ENCODE assay signal across 8 mouse cellular contexts in genomic region chr6:83125331-83125730, GRCm38 (mm10). TPM values are rescaled to one million over a fixed set of nuclear protein-coding genes. Genes with fewer than 3 reads are reported as not detected.
DNase-seq lines count a peak whose midpoint lies in the region; ATAC-seq and TF ChIP-seq lines count a peak whose summit lies in the region.

TSS of gene Ino80b (minus strand) at chr6:83125431.

- H3K27me3 ChIP-seq in forebrain, postnatal 0 days (ENCODE audit: insufficient read depth, low read length), result no peaks in the 10 kb centered on the region
- H3K27me3 ChIP-seq in intestine, embryonic 15.5 days (replicated peaks), result no peaks in the 10 kb centered on the region

- TF ChIP-seq CTCF in forebrain, postnatal 0 days (IDR thresholded peaks at IDR 0.05; ENCODE audit: low read depth), result no peak

- H3K4me1 ChIP-seq in ES-E14 (ENCODE audit: control insufficient read depth in 2 of 2, insufficient read depth in 2 of 2, low read length in 2 of 2, poor library complexity in 1 of 2), result peaks cover 0 to 3% of the 10 kb centered on the region in 2 experiments; a peak in 2 of 4 replicates
- peaks cover 18% of the 10 kb centered on the region for H3K4me1 ChIP-seq in forebrain, postnatal 0 days (ENCODE audit: insufficient read depth)
- H3K4me1 ChIP-seq in intestine, embryonic 15.5 days (replicated peaks), result peaks cover 25% of the 10 kb centered on the region

- no peaks in the 10 kb centered on the region for H3K9me3 ChIP-seq in ES-E14 (ENCODE audit: control insufficient read depth, insufficient read depth, low read depth, low read length)
- no peaks in the 10 kb centered on the region for H3K9me3 ChIP-seq in forebrain, postnatal 0 days (ENCODE audit: low read length)
- H3K9me3 ChIP-seq in intestine, embryonic 15.5 days, result no peaks in the 10 kb centered on the region

- H3K27ac ChIP-seq in ES-E14 (ENCODE audit: insufficient read depth, low read depth, low read length, poor library complexity, severe bottlenecking), result no peak within 1 kb of the TSS
- H3K27ac ChIP-seq in forebrain, postnatal 0 days (ENCODE audit: low read depth, low read length), result no peak within 1 kb of the TSS
- H3K27ac ChIP-seq in intestine, embryonic 15.5 days, result no peak within 1 kb of the TSS

- WGBS in forebrain, postnatal 0 days, result 23% methylated on average over 5 of the region's 5 CpGs
- WGBS in intestine, embryonic 15.5 days, result 18% methylated on average over 5 of the region's 5 CpGs

- no peak for DNase-seq in gastrocnemius, adult 18-20 months (ENCODE audit: low spot score)
- DNase-seq in gastrocnemius, postnatal 25 days, result no peak
- no peak for DNase-seq in ES-E14 (ENCODE audit: low read depth, low spot score)
- no peak for DNase-seq in forebrain, postnatal 0 days
- DNase-seq in kidney, postnatal 25 days, result no peak

- peak within 1 kb of the TSS; percentile 91 to 94 for H3K4me3 ChIP-seq in ES-E14 (ENCODE audit: insufficient read depth in 1 of 2, low read depth in 1 of 2, low read length in 2 of 2, poor library complexity in 1 of 2, severe bottlenecking in 1 of 2)
- peak within 1 kb of the TSS; percentile 63 for H3K4me3 ChIP-seq in forebrain, postnatal 0 days (ENCODE audit: low read depth, low read length)
- peak within 1 kb of the TSS; percentile 72 for H3K4me3 ChIP-seq in intestine, embryonic 15.5 days (replicated peaks)

- no peaks in the 10 kb centered on the region for H3K36me3 ChIP-seq in ES-E14 (ENCODE audit: control insufficient read depth, insufficient read depth, low read length, poor library complexity, severe bottlenecking)
- no peaks in the 10 kb centered on the region for H3K36me3 ChIP-seq in forebrain, postnatal 0 days (ENCODE audit: insufficient read depth)
- H3K36me3 ChIP-seq in intestine, embryonic 15.5 days, result no peaks in the 10 kb centered on the region

- in situ Hi-C loops in ES-E14 (cut with MboI; ENCODE audit: low sequenced_read_pairs in 2 of 2, unreplicated experiment in 2 of 2), result no loop called here

- peak within 1 kb of the TSS; percentile 93 for H3K4me2 ChIP-seq in forebrain, postnatal 0 days (ENCODE audit: low read depth)
- peak within 1 kb of the TSS; percentile 89 for H3K4me2 ChIP-seq in intestine, embryonic 15.5 days (replicated peaks)

- H3K9ac ChIP-seq in ES-E14 (ENCODE audit: insufficient read depth, low read depth, low read length, poor library complexity, severe bottlenecking), result peak within 1 kb of the TSS; percentile 89
- peak within 1 kb of the TSS; percentile 48 for H3K9ac ChIP-seq in forebrain, postnatal 0 days
- H3K9ac ChIP-seq in intestine, embryonic 15.5 days, result peak within 1 kb of the TSS; percentile 71

- ATAC-seq in forebrain, postnatal 0 days, result no peak
- ATAC-seq in intestine, embryonic 15.5 days, result no peak
- ATAC-seq in megakaryocyte-erythroid progenitor cell, adult 5-6 weeks (replicated peaks; ENCODE audit: low FRiP score, low TSS enrichment, poor library complexity, severe bottlenecking), result no peak
- no peak for ATAC-seq in inflammation-experienced regulatory T-cells, adult 6 months

TF ChIP-seq in ES-E14, 5 proteins besides CTCF, POLR2A, EP300 and RAD21:
- TF ChIP-seq HCFC1 (IDR thresholded peaks at IDR 0.05; ENCODE audit: borderline replicate concordance, insufficient read depth, low read length) (no peak), MAFK (IDR thresholded peaks at IDR 0.05; ENCODE audit: insufficient read depth, low read depth, low read length) (no peak), ZNF384 (IDR thresholded peaks at IDR 0.05; ENCODE audit: low read depth, low read length) (no peak)

RNA-seq across cellular contexts. Expression of gene Ino80b, which starts in this region (rescaled TPM):
- total RNA-seq in gastrocnemius, adult 18-20 months (2021), result 10 to 100 TPM; 15.6 to 15.7 TPM
- total RNA-seq in gastrocnemius, postnatal 25 days (2021), result 10 to 100 TPM in 1 of 2 experiments, 1 to 10 TPM in 1; 4.8 to 14.0 TPM
- 19.2 and 21.2 TPM in 2 replicates for total RNA-seq in ES-E14 (2012; rRNA removed)
- 40.1 and 44.5 TPM in 2 replicates for total RNA-seq in forebrain, postnatal 0 days (2014; rRNA removed)
- polyA plus RNA-seq in forebrain, postnatal 0 days (2015; fragmentation: Nextera tagmentation; extraction: Ambion mirVana), result 14.9 and 15.3 TPM in 2 replicates
- polyA plus RNA-seq in intestine, embryonic 15.5 days (2015; fragmentation: Nextera tagmentation; extraction: Ambion mirVana), result 9.0 and 9.4 TPM in 2 replicates
- 11.2 and 20.1 TPM in 2 replicates for total RNA-seq in megakaryocyte-erythroid progenitor cell, adult 5-6 weeks (2014; fragmentation: Nextera tagmentation)
- total RNA-seq in megakaryocyte-erythroid progenitor cell, adult 5-6 weeks (2017), result 28.8 and 32.8 TPM in 2 replicates
- 1 to 10 TPM in 2 of 3 experiments, not detected in 1; 1.0 to 2.8 TPM for polyA plus RNA-seq in inflammation-experienced regulatory T-cells, adult 6 months (2017; shearing (Covaris generic))
